Mouse (Mus musculus) testis, adult 2 months (tissue): ENCODE results near the gene Cmya5.

Experiments used
- CTCF ChIP-seq: fragments of 200-500 bp; IDR thresholded peaks from 2 replicates; pipeline ENCODE4 v1.5.1; 2012; ENCODE audit warnings: low read depth, mild to moderate bottlenecking, inconsistent platforms, low read length, moderate library complexity; ENCODE audit not compliant: control insufficient read depth, insufficient read depth, insufficient replicate concordance
- POLR2A ChIP-seq: fragments of 200-500 bp; IDR thresholded peaks from 2 replicates; pipeline ENCODE4 v1.6.1; 2012; ENCODE audit warnings: low read depth, mild to moderate bottlenecking, inconsistent platforms, low read length, moderate library complexity; ENCODE audit not compliant: control insufficient read depth

DNA sequence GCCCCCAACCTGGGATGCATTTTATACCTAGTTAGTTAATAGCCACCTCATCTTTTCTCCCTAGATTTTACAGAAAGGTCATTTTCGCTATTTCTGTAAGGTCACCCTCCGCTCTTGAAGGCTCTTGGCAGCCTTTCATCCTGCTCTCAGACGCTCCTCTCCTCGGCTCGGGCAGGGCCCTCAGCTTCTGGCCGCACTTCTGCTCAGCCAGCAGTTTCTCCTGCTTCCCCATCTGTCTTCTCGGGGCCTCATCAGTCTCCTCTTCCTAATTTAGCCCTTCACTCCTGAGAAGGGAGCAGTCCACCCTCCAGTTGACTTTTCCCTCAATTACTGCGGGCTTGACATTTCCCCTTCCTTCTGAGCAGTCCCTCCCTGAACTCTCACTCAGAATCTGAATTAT lies 131.6 kb downstream of the Cmya5 start:
- TF ChIP-seq CTCF (no peak), POLR2A (no peak)
